Mouse (Mus musculus): ENCODE measurements around the gene Tnfrsf25. TPM values are rescaled to one million over a fixed set of nuclear protein-coding genes. Genes with fewer than 3 reads are reported as not detected.

The Tnfrsf25 gene
- total and polyA plus RNA-seq, 2 experiments from 2014 or later, result 0.49 to 0.99 TPM

DNA sequence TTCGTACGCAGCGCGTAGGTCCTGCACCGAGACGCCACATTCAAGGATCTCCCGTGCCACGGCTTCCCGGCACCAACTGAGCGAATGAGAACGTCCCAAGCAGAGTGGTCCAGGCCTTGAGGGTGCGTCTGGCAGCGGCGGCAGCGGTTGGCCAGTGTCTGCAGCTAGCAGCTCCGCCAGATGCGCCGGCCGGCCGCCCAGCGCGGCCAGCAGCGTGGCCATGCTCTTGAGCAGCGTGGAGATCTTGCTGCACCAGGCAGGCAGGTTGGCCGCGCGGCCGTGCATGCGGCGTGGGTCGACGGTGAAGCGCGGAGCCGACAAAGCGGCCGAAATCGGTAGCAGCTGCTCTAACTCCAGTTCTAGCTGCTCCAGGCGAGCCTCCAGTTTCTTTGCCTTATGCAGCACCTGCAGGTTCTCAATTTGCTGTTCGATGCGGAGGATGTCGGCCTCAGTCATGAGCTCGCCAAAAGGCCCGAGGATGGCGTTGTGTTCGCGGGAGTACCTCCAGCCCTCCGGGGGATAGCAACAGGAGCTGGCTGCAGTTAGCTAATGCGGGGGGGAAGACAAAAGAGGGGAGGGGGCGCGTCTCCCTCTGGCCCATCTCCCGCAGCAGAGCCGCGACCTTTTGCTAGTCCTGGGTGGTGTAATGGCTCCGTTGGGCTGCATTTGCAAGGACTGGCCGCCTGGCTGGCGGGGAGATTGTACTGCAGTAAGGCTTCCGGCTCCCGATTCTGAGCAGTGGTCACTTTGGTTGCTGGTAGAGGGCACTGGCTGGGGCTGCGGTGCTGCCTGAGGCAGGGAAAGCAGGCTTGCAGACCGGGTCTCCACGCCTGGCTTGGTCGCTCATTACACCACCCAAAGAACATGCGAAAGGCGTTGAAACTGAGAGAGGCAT, 10.5 kb downstream of the Tnfrsf25 start:
- peaks cover 93% of the 10 kb centered on the region for H3K27me3 ChIP-seq (ENCODE audit: insufficient read depth, low read length)
- H3K4me3 ChIP-seq (ENCODE audit: low read depth, low read length), result peak overlapping the region; percentile 28
- 0 out of 2 replicates have a peak overlapping the region, but pooled peaks have one; percentile 24 for H3K9ac ChIP-seq (replicated peaks; ENCODE audit: low read length, poor library complexity, severe bottlenecking)
- no peaks in the 10 kb centered on the region for H3K36me3 ChIP-seq (ENCODE audit: insufficient read depth, low read length)
- H3K4me2 ChIP-seq (ENCODE audit: low read depth, low read length, poor library complexity, severe bottlenecking), result peak overlapping the region; percentile 49
- H3K4me1 ChIP-seq (ENCODE audit: insufficient read depth, low read length), result peaks cover 7% of the 10 kb centered on the region; the same call in 1 of the 2 replicates
- DNase-seq (ENCODE audit: low spot score) (no peak), ATAC-seq (ENCODE audit: low FRiP score) (no peak)
- TF ChIP-seq CTCF (IDR thresholded peaks at IDR 0.05), result 0 out of 2 replicates have a peak, but pooled peaks have one; percentile 3
- H3K9me3 ChIP-seq (ENCODE audit: low read length), result no peaks in the 10 kb centered on the region
- 4% methylated on average over 65 of the region's 65 CpGs for WGBS
- no peak overlapping the region for H3K27ac ChIP-seq (ENCODE audit: low read depth, low read length)

DNA sequence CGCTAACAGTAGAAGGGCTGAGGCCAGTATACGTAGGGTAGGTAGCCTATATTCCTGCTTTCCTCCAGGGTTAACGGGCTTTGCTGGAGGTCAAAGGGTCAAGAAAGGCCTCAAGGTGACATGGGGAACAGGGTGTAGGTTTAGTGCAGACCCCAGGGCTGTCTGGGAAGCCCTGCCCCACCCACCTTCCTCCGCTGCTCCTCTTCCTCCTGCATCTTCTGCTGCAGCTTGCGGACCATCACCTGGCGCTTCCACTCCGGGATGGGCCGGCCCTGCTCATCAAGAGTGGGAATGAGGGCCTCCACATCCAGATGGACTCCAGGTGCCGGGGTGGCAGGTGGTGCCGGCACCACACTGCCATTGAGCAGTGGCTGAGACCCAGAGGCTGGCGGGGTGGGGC, 12.2 kb downstream of the Tnfrsf25 start:
- ATAC-seq (ENCODE audit: low FRiP score) (no peak), DNase-seq (ENCODE audit: low spot score) (no peak)
- WGBS, result 87% methylated on average over 11 of the region's 11 CpGs
- TF ChIP-seq CTCF (IDR thresholded peaks at IDR 0.05), result no peak
- Histone ChIP-seq H3K36me3 (ENCODE audit: insufficient read depth, low read length) (no peaks in the 10 kb centered on the region), H3K9me3 (ENCODE audit: low read length) (no peaks in the 10 kb centered on the region), H3K4me1 (ENCODE audit: insufficient read depth, low read length) (peaks cover 7% of the 10 kb centered on the region; the same call in 1 of the 2 replicates), H3K9ac (replicated peaks; ENCODE audit: low read length, poor library complexity, severe bottlenecking) (no peak overlapping the region), H3K4me2 (ENCODE audit: low read depth, low read length, poor library complexity, severe bottlenecking) (no peak overlapping the region), H3K4me3 (ENCODE audit: low read depth, low read length) (no peak overlapping the region), H3K27ac (ENCODE audit: low read depth, low read length) (no peak overlapping the region), H3K27me3 (ENCODE audit: insufficient read depth, low read length) (peaks cover 95% of the 10 kb centered on the region)

- 47% methylated on average over 5 of the region's 5 CpGs for WGBS
- H3K4me2 ChIP-seq (ENCODE audit: low read depth, low read length, poor library complexity, severe bottlenecking), result no peak overlapping the region
- DNase-seq (ENCODE audit: low spot score) (no peak), ATAC-seq (ENCODE audit: low FRiP score) (no peak)
- no peak overlapping the region for H3K4me3 ChIP-seq (ENCODE audit: low read depth, low read length)
- H3K27ac ChIP-seq (ENCODE audit: low read depth, low read length), result no peak overlapping the region
- H3K36me3 ChIP-seq (ENCODE audit: insufficient read depth, low read length), result no peaks in the 10 kb centered on the region
- no peak overlapping the region for H3K9ac ChIP-seq (replicated peaks; ENCODE audit: low read length, poor library complexity, severe bottlenecking)
- no peaks in the 10 kb centered on the region for H3K9me3 ChIP-seq (ENCODE audit: low read length)
- H3K27me3 ChIP-seq (ENCODE audit: insufficient read depth, low read length), result peaks cover 91% of the 10 kb centered on the region
- peaks cover 7% of the 10 kb centered on the region; the same call in 1 of the 2 replicates for H3K4me1 ChIP-seq (ENCODE audit: insufficient read depth, low read length)
- TF ChIP-seq CTCF (IDR thresholded peaks at IDR 0.05), result no peak
Observed at GRCm38 (mm10) chr4:152128784-152129183, 13.1 kb downstream of the Tnfrsf25 start.

GRCm38 (mm10) chr4:152129395-152129930, 13.7 kb downstream of the Tnfrsf25 start:
- ATAC-seq (ENCODE audit: low FRiP score) (no peak), DNase-seq (ENCODE audit: low spot score) (no peak)
- no peak overlapping the region for H3K4me2 ChIP-seq (ENCODE audit: low read depth, low read length, poor library complexity, severe bottlenecking)
- 31% methylated on average over 13 of the region's 13 CpGs for WGBS
- no peaks in the 10 kb centered on the region for H3K36me3 ChIP-seq (ENCODE audit: insufficient read depth, low read length)
- no peak overlapping the region for H3K4me3 ChIP-seq (ENCODE audit: low read depth, low read length)
- no peak overlapping the region for H3K9ac ChIP-seq (replicated peaks; ENCODE audit: low read length, poor library complexity, severe bottlenecking)
- peaks cover 91% of the 10 kb centered on the region for H3K27me3 ChIP-seq (ENCODE audit: insufficient read depth, low read length)
- H3K9me3 ChIP-seq (ENCODE audit: low read length), result no peaks in the 10 kb centered on the region
- H3K27ac ChIP-seq (ENCODE audit: low read depth, low read length), result no peak overlapping the region
- H3K4me1 ChIP-seq (ENCODE audit: insufficient read depth, low read length), result peaks cover 7% of the 10 kb centered on the region; the same call in 1 of the 2 replicates
- no peak for TF ChIP-seq CTCF (IDR thresholded peaks at IDR 0.05)

DNA sequence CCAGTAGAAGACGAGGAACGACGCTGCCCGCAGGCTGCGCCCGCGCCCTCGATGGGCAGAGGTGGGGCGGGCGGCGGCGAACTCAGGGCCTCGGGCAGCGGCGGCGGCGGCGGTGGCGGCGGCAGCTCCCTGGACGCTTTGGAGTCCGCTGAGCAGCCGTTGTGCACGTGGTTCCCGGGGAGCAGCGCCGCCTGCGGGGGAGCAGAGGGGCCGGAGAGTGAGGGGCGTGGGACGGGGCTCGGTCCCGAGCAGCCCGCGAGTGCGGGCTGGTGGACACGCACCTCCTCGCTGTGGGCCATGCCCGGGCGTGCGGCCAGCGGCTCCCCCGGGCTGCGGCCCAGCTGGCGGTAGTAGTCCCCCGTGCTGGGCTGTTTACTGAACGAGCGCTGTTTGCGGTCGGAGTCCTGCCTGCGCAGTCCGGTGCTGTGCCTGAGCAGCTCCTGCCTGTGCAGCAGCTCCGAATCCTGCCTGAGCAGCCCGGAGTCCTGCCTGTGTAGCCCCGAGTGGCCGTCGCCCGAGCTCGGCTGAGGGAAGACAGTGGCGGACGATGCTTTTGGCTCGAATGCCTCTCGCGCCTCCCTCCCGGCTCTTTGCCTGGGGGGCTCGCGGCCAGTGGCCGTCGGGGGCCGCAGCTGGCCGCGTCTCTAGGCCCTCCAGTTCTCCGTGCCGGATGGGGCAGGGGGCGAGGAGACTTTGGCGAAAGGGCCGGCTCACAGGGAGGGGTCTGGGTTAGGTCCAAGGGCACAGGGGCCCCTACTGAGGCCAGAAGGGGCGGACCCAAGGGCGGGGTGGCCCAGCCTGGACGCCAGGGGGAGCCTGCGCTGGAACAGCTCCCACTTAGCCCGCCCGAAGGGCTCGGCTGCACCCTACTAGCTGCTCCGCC, 15.3 kb downstream of the Tnfrsf25 start:
- peak overlapping the region; percentile 30 for H3K4me3 ChIP-seq (ENCODE audit: low read depth, low read length)
- H3K4me2 ChIP-seq (ENCODE audit: low read depth, low read length, poor library complexity, severe bottlenecking), result peak overlapping the region; percentile 57
- H3K27ac ChIP-seq (ENCODE audit: low read depth, low read length), result no peak overlapping the region
- 0 out of 2 replicates have a peak overlapping the region, but pooled peaks have one; percentile 19 for H3K9ac ChIP-seq (replicated peaks; ENCODE audit: low read length, poor library complexity, severe bottlenecking)
- peak; percentile 50 for DNase-seq (ENCODE audit: low spot score)
- peak; percentile 28; the same call in 1 of the 2 replicates for TF ChIP-seq CTCF (IDR thresholded peaks at IDR 0.05)
- peaks cover 76% of the 10 kb centered on the region for H3K27me3 ChIP-seq (ENCODE audit: insufficient read depth, low read length)
- H3K36me3 ChIP-seq (ENCODE audit: insufficient read depth, low read length), result no peaks in the 10 kb centered on the region
- peaks cover 2% of the 10 kb centered on the region; the same call in 1 of the 2 replicates for H3K4me1 ChIP-seq (ENCODE audit: insufficient read depth, low read length)
- peak; percentile 65 for ATAC-seq (ENCODE audit: low FRiP score)
- WGBS, result under 1% methylated on average over 78 of the region's 85 CpGs
- no peaks in the 10 kb centered on the region for H3K9me3 ChIP-seq (ENCODE audit: low read length)
